Mouse (Mus musculus): ENCODE measurements around the gene Gk. TPM values are rescaled to one million over a fixed set of nuclear protein-coding genes. Genes with fewer than 3 reads are reported as not detected.

The Gk gene
- total RNA-seq (2021), result 10 to 100 TPM; 20.2 to 30.0 TPM
- long read RNA-seq, experiment 1, full-length matches to known transcripts, result 16 of 24 reads
- long read RNA-seq, experiment 1, partial matches to known transcripts, result 1 of 24 reads
- long read RNA-seq, experiment 1, other reads (novel, unspliced or antisense), result 7 of 24 reads
- long read RNA-seq, experiment 2, full-length matches to known transcripts, result 5 of 12 reads
- long read RNA-seq, experiment 2, partial matches to known transcripts, result 3 of 12 reads
- long read RNA-seq, experiment 2, other reads (novel, unspliced or antisense), result 4 of 12 reads

DNA sequence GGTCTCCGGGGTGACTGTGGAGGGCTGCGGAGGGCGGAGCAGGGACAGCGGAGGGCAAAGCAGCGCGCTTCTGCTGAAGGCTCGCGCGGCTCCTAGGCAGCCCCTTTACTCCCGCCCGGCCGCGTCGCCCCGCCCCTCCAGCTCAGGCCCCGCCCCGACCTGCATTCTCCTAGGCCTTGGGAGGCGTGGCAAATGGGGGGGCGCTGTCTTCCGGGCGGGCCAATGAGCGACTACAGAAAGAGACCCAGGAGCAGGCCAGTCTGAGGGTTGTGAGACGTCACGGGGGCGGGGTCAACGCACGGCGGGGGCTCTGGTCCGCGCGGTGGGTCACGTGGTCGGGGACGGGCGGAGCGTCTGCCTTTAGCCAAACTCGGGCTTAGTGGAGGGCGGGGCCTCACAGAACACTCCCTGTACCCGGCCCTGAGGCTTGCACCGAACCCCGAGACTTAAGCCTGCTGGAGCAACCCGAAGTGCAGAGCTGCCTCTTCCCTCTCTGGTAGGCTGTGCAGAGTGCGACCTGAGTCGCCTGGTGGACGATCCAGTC, at the start of gene Gk:
Gene Gk (minus strand): TSS at position 276 of the 544 bp plus-strand sequence.
- peak; percentile 96 to 98 for DNase-seq

DNA sequence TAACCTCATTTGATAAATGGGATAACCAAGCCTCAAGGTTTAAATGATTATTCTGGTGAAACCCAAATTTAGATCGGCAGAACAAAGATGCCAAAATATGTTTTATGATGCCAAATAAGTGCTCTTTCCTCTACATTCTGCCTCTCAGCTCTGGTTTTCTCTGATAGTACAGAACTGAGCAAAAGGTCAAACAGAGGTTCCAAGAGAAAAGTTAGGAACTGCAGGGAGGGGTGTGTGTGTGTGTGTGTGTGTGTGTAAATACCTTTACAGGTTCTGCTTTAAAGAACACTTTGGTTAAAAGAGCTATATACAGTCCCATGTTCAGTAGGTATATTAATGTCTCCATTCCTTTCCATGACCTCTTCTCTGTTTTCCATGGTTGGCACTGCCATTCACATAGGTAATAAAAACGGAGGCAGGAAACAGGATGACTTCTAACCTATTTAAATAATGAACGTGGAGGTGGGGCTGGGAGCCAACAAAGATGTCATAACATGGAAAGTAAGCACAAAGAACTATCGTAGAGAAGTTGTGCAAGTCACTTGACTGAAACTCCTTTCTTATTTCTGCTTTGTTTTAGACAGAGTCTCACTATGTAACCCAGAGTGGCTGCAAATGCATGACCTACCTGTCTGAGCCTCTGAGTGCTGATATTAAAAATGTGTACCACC, 28.2 kb upstream of the Gk start:
- DNase-seq, result no peak

DNA sequence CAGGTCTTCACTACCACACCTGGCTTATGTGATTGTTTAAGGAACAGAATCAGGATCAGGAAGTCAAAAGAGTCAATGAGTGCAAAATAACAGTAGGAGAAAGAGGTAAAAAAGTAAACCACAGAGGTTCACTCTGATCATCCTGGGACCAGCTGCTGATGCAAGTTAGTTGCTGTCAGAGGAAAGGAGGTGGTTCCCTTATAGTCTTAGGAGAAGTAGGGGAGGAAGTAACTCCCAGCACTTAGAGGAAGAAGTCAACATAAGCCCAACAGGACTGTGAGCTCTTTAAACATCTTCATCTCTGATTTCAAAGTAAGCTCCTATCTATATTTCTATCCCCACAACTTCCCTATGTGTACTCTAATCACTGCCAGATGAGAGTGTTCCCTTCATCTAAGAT, 26.4 kb upstream of the Gk start:
- no peak for DNase-seq

DNA sequence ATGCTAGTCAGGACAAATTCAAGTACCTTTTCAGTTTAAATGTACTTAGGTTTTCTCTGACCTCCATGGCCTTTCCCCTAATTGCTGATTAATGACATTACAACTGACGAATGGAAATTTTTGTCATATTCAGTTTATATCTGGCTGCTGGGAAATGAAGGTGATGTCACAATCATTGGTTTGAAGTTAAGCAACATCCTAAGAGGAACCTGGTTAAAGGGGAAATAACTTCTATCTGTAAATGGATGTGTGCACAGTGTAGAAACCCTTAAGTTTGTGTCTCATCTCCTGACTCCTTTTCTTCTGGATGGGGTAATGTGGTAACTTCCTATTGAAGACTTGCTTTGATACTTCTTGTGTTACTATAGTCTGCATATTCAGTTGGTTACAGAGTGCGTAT, 20.8 kb upstream of the Gk start:
- DNase-seq, result no peak

DNA sequence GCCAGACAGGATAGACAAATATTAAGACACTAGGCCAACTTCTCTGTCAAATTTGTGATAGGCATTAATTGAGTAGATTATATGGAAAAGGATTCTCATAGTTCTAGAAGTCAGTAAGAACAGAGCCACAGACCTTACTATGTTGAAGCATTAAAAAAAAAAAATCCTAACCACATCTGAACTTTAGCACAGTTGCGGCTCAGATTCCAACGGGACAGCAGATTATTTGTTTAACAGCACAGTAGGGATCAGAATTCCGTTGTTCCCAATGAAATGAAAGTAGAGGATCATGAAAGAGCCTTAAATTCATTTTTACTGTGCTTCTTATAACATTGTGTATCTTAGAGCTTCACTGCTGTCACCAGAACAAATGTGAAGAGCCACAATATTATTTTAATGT, 1.7 kb upstream of the Gk start:
- DNase-seq, result no peak

DNA sequence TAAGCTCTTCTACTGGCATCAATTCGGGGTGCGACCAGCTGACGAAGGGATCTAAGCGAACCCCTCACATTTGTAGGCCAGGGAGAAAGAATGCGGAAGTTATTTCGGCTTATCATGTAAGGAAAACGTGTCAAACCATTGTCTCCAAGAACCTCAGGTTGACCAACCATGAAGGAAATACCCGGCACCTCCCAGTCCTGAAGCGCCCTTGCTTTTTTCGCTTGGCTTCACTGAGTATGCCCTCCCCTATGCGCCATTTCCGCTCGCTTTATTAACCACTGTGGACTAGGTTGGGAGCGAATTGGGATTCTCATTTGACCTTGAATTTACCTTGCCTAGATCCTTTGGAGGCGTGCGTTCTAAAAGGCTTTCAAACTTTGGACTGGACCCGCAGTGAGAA, 522 bp upstream of the Gk start:
- DNase-seq, result peak; percentile 52 to 67

DNA sequence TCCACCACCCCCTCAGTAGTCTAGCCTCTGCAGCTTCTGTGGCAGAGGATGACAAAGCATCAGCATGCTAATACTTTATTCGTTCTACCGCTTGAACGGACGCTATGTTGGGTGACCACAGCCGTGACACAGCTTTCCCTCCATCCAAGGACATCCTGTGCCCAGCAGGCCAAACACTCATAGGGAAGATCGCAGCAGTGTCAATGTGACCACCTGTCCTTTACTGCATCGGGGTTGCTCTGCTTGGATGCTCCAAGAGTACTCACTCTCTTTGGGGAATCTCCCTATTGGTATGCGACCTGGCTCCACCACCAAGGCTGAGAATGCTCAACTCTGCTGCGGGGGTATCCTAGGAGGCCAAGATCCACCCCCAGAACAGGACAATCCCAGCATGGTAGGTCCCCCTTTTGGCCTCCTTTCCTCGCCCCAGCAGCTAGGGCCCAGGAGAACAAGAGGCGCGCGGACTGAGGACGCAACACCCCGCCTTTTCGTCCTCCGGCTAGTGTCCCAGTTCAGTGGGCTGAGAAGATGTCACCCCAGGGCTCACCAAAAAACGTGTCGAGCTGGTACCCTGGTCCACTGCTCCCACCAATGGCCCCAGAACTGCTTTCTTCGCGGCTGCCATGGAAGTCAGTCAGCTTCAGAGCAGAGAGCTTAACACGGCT, 608 bp downstream of the Gk start:
- peak; percentile 1 to 31 for DNase-seq

DNA sequence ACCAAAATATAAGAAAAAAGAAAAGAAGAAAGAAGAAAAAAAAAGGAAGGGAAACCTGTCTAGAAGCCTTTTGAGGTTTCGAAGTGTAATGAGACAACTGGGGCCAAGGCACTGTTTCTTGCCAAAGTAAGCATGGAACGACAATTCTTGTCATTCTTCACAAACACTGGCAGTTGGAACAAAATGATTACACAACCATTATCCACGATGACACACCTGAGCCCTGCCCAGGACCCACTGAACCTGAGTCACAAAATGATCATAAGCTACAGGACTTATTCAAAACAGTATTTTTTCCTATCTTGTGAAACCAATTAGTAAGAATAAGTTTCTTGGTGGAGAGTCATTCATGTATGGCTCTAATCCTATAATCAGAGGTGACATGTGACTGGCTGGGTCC, 5.3 kb downstream of the Gk start:
- no peak for DNase-seq

DNA sequence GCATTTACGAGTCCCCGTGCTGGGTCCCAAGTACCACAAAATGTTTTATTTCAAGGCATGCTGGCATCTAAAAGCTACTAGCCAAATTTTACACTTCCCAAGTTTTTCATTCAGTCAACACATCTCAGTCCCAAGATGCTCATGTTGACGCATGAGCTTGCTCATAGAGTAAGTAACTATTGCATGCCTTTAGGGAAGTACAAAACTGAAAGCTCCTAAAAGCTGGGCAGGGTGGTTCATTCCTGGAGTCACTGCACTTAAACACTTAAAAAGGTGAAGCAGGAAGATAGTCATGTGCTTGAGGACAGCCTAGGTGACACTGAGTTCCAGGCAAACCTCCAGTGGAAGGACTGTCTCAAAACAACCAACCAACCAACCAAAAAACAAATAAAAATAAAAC, 5.9 kb downstream of the Gk start:
- no peak for DNase-seq

DNA sequence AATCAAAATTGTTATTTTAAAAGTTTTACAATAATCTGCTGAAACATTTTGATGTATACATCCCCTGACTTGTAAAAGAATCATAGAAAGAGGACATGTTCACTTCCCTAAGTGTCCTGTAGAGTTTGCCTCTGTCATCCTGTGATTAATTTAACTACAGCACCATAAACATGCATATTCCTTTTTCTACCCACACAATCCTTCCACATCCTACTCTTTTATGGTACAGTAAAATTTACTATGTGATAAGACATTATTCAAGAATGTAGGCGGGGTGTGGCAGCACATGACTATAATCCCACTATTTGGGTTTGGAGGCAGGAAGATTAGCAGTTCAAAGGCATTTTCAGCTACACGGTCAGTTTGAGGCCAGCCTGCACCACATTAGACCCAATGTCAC, 8.0 kb downstream of the Gk start:
- no peak for DNase-seq

DNA sequence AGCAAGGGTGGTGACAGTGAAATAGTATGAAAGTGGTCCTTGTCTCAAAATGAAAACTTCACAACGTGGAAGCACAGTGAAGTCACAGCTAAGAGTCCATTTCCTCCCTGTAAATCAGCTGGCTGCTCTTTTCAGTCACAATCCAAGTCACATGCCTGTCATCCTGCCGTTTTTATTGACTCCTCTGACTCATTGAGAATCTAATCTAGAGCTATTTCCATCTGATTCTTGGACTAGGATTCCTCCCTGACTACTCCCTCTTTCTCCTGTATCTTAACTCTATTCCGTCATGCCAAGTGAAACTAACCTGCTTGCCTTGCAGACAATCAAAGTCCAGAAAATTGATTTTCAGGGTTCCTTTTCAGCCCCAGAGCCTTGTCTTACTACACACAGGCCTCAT, 20.6 kb downstream of the Gk start:
- DNase-seq, result peak in 1 of 2 experiments; percentile 9

DNA sequence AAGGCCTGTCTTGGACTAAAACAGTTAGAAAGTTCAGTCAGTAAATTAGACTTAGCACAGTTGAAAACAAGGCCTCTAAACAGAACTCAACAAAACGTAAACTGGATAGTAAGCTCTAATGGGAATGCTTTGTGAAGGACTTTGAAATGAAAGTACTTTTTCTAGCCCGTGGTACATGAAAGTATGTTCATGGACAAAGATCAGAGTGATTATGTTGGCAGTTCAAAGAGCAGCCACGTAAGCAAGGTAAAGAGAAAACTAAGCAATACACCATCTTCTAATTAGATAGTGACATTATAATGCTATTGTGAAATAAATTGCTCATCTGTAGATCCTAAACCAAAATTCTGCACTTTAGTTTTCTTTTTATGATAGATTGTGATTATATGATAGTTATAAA, 32.8 kb downstream of the Gk start:
- no peak for DNase-seq

DNA sequence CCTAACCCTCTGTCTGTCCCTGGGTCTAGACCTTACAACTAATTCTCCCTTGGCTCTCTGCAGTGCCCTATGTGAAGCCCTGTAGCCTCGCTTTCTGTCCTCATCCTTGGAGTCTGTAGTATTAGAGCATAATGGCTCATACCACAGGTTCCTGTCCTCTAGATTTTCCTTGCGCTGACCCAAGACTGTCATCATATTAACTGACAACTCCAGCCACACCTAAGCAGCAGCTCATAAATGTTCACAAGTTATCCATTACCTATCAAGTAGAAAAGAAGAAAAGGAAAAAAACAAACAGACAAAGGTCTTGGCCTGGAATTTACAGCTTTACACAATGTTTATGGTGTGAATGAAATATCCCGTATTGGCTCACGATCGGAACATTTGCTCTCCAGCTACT, 43.4 kb downstream of the Gk start:
- no peak for DNase-seq

DNA sequence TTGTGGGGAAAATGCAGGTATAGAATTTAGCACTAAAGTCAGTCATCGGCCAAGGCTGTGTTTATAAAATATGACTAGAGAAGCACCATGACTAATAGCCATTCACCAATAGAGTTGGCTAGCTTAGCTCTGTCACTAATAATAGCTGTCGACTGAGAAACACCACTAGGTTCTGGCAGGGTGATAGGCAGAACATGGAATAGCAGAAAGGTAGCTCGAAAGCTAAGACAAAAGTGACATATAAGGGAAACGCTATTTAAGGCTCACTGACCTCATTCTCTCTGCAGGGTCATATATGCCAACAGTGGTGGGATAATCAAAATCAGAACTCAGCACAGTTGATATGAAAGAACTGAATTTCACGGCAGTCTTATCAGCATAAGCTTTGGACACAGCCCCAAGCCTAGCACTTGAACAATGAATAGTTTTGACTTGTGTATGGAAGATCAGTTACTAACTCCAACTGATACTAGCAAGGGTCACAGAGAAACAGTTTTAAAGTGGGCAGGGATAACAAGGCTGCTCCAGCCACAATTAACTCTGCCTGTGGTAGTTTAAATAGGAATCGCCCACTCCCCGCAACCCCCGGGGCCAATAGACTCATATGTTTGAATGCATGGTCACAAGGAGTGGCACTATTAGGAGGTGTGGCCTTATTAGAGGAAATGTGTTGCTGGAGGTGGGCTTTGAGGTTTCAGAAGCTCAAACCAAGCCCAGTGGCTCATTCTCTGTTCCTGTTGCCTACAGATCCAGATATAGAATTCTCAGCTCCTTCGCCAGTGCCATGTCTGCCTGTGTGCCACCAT, 45.3 kb downstream of the Gk start:
- peak; percentile 18 to 29 for DNase-seq

DNA sequence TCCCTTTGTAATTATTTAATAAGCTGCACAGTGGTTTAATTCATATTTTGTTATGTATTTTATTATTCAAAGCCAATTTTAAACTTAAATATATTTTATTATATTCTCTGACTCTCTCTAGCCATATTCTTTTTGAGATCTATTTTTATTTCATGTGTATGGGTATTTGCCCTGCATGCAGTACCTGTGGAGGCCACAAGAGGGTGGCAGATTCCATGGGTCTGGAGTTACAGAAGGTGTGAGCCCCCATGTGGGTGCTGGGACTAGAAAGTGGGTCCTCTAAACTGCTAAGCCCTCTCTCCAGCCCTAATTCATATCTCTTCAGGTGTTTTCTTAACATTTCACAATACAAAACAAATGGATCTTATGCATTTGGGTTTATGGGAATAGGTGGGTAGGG, 55.4 kb downstream of the Gk start:
- DNase-seq, result peak in 1 of 2 experiments; percentile 34

DNA sequence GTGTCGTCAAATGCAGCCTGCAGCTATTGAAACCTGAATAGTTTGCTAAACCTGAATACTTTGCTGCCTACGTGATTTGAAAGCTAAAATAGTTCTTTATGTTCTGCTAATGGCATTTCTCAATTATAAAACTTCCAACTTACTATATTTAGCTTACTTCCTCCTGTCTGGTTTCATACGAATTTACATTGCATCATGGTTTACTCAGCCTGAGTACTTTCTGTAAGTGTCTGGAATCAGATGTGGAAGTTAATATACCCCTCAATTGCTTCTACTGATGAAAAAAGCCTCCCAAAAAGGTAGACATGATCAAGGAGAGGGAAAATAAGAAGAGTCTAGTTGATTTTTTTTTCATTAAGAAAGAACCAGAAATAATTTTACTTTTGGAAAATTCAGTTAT, 66.2 kb downstream of the Gk start:
- no peak for DNase-seq

DNA sequence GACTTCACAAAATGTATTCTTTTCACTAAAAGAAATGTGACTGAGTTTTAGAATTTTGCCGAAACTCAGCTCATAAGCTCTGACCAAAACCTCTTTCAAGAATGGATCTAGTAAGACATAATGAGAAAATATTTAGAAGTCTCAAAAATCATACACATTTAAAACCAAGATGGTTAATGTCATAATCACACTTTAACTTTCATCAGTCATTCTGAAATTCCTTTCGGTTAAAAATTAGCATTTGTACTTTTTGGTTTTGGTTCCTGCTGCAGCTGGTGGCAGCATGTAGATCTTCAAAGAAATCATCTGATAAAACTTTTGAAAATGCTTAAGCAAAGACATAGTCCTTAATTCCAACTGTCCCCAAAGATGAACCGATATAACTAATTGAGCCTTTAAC, 70.9 kb downstream of the Gk start:
- DNase-seq, result no peak

DNA sequence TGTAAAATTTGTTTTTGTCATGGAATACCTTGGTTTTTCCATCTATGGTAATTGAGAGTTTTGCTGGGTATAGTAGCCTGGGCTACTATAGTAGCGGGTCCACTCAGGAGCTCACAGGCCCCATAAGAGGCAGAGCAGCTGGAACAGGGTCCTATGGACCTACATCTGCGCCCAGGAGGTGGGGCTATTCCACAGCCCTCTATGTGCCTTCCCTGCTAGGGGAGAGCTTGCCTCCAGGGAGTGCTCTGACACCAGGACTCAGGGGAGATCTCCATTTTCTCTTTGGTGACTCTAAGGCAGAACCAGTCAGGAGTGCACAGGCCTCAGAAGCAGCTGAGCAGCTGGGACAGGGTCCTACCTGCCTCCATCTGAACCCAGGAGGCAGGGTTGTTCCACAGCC, 92.9 kb downstream of the Gk start:
- DNase-seq, result no peak

DNA sequence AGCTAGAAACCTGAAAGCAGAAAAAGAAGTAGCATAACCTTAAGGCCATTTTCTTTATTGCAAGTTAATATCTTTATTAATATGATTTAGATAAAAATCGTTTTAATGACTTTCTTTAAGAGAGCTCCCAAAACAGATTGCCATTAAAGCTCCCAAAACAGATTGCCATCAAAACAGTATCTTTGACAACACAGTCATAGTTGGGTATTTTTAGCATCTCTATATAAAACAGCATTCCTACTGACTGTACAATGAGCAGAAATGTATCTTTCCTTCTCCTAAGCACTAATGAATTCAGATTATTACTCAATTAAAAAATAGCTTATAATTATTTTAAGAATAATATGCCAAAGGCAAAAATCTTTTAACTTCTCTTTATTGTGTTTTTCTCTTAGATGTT, 94.5 kb downstream of the Gk start:
- no peak for DNase-seq

DNA sequence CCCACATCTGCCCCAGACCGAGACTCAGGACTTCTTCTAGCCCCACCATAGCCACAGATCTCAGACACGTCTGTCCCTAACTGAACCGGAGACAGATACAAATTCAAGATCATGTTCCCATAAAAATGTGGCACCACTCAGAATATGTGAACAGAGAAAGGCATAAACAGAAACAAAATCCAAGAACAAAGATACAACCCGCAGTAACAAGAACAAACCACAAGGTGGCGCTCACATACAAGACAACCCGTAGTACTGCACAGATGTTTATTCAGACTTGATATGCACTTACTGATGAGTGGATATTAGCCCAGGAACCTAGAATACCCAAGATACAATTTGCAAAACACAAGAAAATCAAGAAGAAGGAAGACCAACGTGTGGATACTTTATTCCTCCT, 99.8 kb downstream of the Gk start:
- DNase-seq, result peak; percentile 8 to 66
